Mouse (Mus musculus) CD4-positive helper T cell, adult 2 months (primary cell): Measurements from ENCODE around the gene Gm10681.
"Not testable (repeated sequence)": the region's sequence is repeated elsewhere in the genome, so short reads cannot be mapped to it uniquely, and the experiment has no call there.

Source experiments
- DNase-seq: peaks from one replicate; pipeline ENCODE4 v3.0.0-alpha.2; 2012; ENCODE audit warnings: low read depth, missing footprints, low spot score

Gm10681 gene

GRCm38 (mm10) chr3:98510414-98510813, 78.2 kb downstream of the Gm10681 start, which contains the start of gene Hsd3b4:
TSS of gene Hsd3b4 (minus strand) at chr3:98510514.
- DNase-seq = not testable (repeated sequence)

GRCm38 (mm10) chr3:98507229-98507628, 81.4 kb downstream of the Gm10681 start:
- not testable (repeated sequence) for DNase-seq
